Mouse (Mus musculus) cerebellum, adult 2 months (tissue): Measurements from ENCODE around the gene March11.

Experiments used
- CTCF ChIP-seq: fragments of 200-500 bp; IDR thresholded peaks from 2 replicates; pipeline ENCODE4 v1.5.1; 2011; ENCODE audit warnings: low read depth, mild to moderate bottlenecking, control low read depth, low read length, moderate library complexity, borderline replicate concordance; ENCODE audit not compliant: insufficient read depth
- POLR2A ChIP-seq: fragments of 200-500 bp; IDR thresholded peaks from 2 replicates; pipeline ENCODE4 v1.6.1; 2011; ENCODE audit warnings: low read length, control low read depth, borderline replicate concordance; ENCODE audit not compliant: insufficient read depth

DNA sequence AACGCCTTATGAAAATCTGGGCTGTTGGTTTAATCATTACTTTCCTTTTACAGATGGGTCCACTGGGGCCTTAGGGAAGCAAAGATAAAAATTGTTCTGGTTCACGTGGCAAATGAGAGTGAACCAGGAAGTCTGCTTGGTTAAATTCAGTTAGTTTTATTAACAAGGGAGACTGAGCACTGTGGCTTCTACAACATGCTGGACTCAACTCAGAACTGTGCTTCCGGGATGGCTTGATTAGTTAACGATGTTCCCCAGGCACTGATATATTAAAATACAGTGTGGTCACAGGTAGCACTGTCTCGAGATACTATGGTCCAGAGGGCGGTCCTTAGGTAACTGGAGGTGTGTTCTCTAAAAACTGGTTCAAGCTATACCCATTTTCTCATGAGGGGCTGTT lies 32.1 kb downstream of the March11 start:
- TF ChIP-seq POLR2A (no peak), CTCF (no peak)
